Comparison of ENCODE assay signal across 11 mouse cellular contexts in genomic region chr14:34499664-34500063, GRCm38 (mm10). TPM values are rescaled to one million over a fixed set of nuclear protein-coding genes. Genes with fewer than 3 reads are reported as not detected.
DNase-seq lines count a peak whose midpoint lies in the region; ATAC-seq lines count a peak whose summit lies in the region.
"Had no signal": no experiment of that assay in that cellular context is flagged by ENCODE, and none has a peak within 500 bp of the region (broad histone marks: within the 10 kb centered on the region; RNA-seq: fewer than 3 reads in every experiment).

No protein-coding gene starts in this region.

- no peak for DNase-seq in heart, postnatal 14 days
- no peak for DNase-seq in embryonic facial prominence, embryonic 10.5 days (ENCODE audit: low spot score)
- DNase-seq in hindbrain, embryonic 11.5 days (ENCODE audit: low spot score) = no peak
- no peak for DNase-seq in frontal cortex, postnatal 10 days (ENCODE audit: low spot score in 2 of 2)
- DNase-seq in left cerebral cortex, postnatal 25 days (ENCODE audit: low spot score in 2 of 2) = no peak
- DNase-seq in urinary bladder, postnatal 25 days (ENCODE audit: low spot score) = no peak
- DNase-seq: cerebellum, adult 9-11 months; liver, postnatal 0 days had no signal

- no peaks in the 10 kb centered on the region for H3K36me3 ChIP-seq in heart, embryonic 12.5 days
- H3K36me3 ChIP-seq in embryonic facial prominence, embryonic 10.5 days (replicated peaks) = no peaks in the 10 kb centered on the region
- H3K36me3 ChIP-seq in hindbrain, embryonic 11.5 days (ENCODE audit: control insufficient read depth, insufficient read depth, low read length) = no peaks in the 10 kb centered on the region
- H3K36me3 ChIP-seq in midbrain, embryonic 13.5 days = no peaks in the 10 kb centered on the region

- H3K4me2 ChIP-seq in heart, embryonic 12.5 days = peak overlapping the region; percentile 75
- H3K4me2 ChIP-seq in hindbrain, embryonic 11.5 days (replicated peaks; ENCODE audit: low read depth, low read length) = no peak overlapping the region
- H3K4me2 ChIP-seq in midbrain, embryonic 13.5 days (replicated peaks) = peak overlapping the region; percentile 62

- H3K9ac ChIP-seq in heart, embryonic 12.5 days = peak overlapping the region; percentile 52; the same call in 1 of the 2 replicates
- 0 out of 2 replicates have a peak overlapping the region, but pooled peaks have one; percentile 0 for H3K9ac ChIP-seq in hindbrain, embryonic 11.5 days (ENCODE audit: low read depth, low read length)
- H3K9ac ChIP-seq in midbrain, embryonic 13.5 days (replicated peaks) = no peak overlapping the region
- H3K9ac ChIP-seq: liver, postnatal 0 days had no signal

- no peak for ATAC-seq in heart, embryonic 12.5 days (ENCODE audit: insufficient number of reproducible peaks, low FRiP score)
- no peak for ATAC-seq in hindbrain, embryonic 11.5 days (ENCODE audit: low FRiP score)
- ATAC-seq in midbrain, embryonic 13.5 days = no peak
- ATAC-seq: liver, postnatal 0 days had no signal

- 62% methylated on average over 4 of the region's 4 CpGs for WGBS in heart, embryonic 12.5 days
- WGBS in embryonic facial prominence, embryonic 10.5 days = 74% methylated on average over 4 of the region's 4 CpGs
- 77% methylated on average over 4 of the region's 4 CpGs for WGBS in hindbrain, embryonic 11.5 days
- WGBS in midbrain, embryonic 13.5 days = 59% methylated on average over 4 of the region's 4 CpGs

- H3K4me3 ChIP-seq in heart, embryonic 12.5 days = peak overlapping the region; percentile 8
- H3K4me3 ChIP-seq in embryonic facial prominence, embryonic 10.5 days = peak overlapping the region; percentile 90
- H3K4me3 ChIP-seq in hindbrain, embryonic 11.5 days (ENCODE audit: low read depth, low read length) = no peak overlapping the region
- peak overlapping the region; percentile 90 for H3K4me3 ChIP-seq in midbrain, embryonic 13.5 days (replicated peaks)

- no peaks in the 10 kb centered on the region for H3K27me3 ChIP-seq in heart, embryonic 12.5 days (replicated peaks)
- peaks cover 4% of the 10 kb centered on the region; the same call in 1 of the 2 replicates for H3K27me3 ChIP-seq in embryonic facial prominence, embryonic 10.5 days (replicated peaks; ENCODE audit: low read depth, poor library complexity, severe bottlenecking)
- H3K27me3 ChIP-seq in hindbrain, embryonic 11.5 days (ENCODE audit: control insufficient read depth, insufficient read depth, low read length) = no peaks in the 10 kb centered on the region
- H3K27me3 ChIP-seq in midbrain, embryonic 13.5 days = no peaks in the 10 kb centered on the region

- peaks cover 46% of the 10 kb centered on the region for H3K4me1 ChIP-seq in heart, embryonic 12.5 days (replicated peaks)
- peaks cover 66% of the 10 kb centered on the region for H3K4me1 ChIP-seq in embryonic facial prominence, embryonic 10.5 days
- no peaks in the 10 kb centered on the region; the same call in 1 of the 2 replicates for H3K4me1 ChIP-seq in hindbrain, embryonic 11.5 days (replicated peaks; ENCODE audit: control insufficient read depth, insufficient read depth, low read length)
- H3K4me1 ChIP-seq in midbrain, embryonic 13.5 days (replicated peaks) = peaks cover 57% of the 10 kb centered on the region

- no peak overlapping the region for H3K27ac ChIP-seq in heart, embryonic 12.5 days (ENCODE audit: poor library complexity, severe bottlenecking)
- H3K27ac ChIP-seq in embryonic facial prominence, embryonic 10.5 days (replicated peaks) = no peak overlapping the region
- no peak overlapping the region for H3K27ac ChIP-seq in hindbrain, embryonic 11.5 days (ENCODE audit: low read depth, low read length)
- H3K27ac ChIP-seq in midbrain, embryonic 13.5 days = no peak overlapping the region

- no peaks in the 10 kb centered on the region for H3K9me3 ChIP-seq in heart, embryonic 12.5 days (replicated peaks)
- no peaks in the 10 kb centered on the region for H3K9me3 ChIP-seq in embryonic facial prominence, embryonic 10.5 days
- no peaks in the 10 kb centered on the region for H3K9me3 ChIP-seq in hindbrain, embryonic 11.5 days (ENCODE audit: control insufficient read depth, low read length)
- H3K9me3 ChIP-seq in midbrain, embryonic 13.5 days = no peaks in the 10 kb centered on the region

- intact Hi-C loops in heart, postnatal 14 days (cut with DNase I) = loop anchor here (2.0 kb wide), 1 partner anchor 49 kb away; no protein-coding TSS in a partner anchor
- intact Hi-C loops in left cerebral cortex, postnatal 25 days (cut with DNase I) = no loop called here

RNA-seq across cellular contexts. Expression of gene Bmpr1a, which starts 3.5 kb away (rescaled TPM):
- polyA plus RNA-seq in heart, embryonic 12.5 days (2016; fragmentation: Nextera tagmentation; extraction: Ambion mirVana) = 53.9 and 58.0 TPM in 2 replicates
- total RNA-seq in heart, postnatal 14 days (2021) = 10 to 100 TPM; 73.6 to 77.2 TPM
- 50.7 and 52.8 TPM in 2 replicates for polyA plus RNA-seq in embryonic facial prominence, embryonic 10.5 days (2016; fragmentation: Nextera tagmentation; extraction: Ambion mirVana)
- 44.9 and 48.9 TPM in 2 replicates for polyA plus RNA-seq in hindbrain, embryonic 11.5 days (2014; fragmentation: Nextera tagmentation; extraction: Ambion mirVana)
- 18.1 and 21.4 TPM in 2 replicates for polyA plus RNA-seq in midbrain, embryonic 13.5 days (2015; fragmentation: Nextera tagmentation; extraction: Ambion mirVana)
- total RNA-seq in left cerebral cortex, postnatal 25 days (2021) = 10 to 100 TPM; 33.5 to 35.0 TPM

RNA-seq across cellular contexts. Expression of gene 9230112D13Rik, which starts 22.9 kb away (rescaled TPM):
- polyA plus RNA-seq in heart, embryonic 12.5 days (2016; fragmentation: Nextera tagmentation; extraction: Ambion mirVana) = not detected in 2 replicates
- total RNA-seq in heart, postnatal 14 days (2021) = not detected
- polyA plus RNA-seq in embryonic facial prominence, embryonic 10.5 days (2016; fragmentation: Nextera tagmentation; extraction: Ambion mirVana) = not detected in 2 replicates
- polyA plus RNA-seq in hindbrain, embryonic 11.5 days (2014; fragmentation: Nextera tagmentation; extraction: Ambion mirVana) = not detected in 2 replicates
- polyA plus RNA-seq in midbrain, embryonic 13.5 days (2015; fragmentation: Nextera tagmentation; extraction: Ambion mirVana) = not detected in 2 replicates
- total RNA-seq in left cerebral cortex, postnatal 25 days (2021) = not detected
- total RNA-seq: layer of hippocampus, adult 18-20 months had no signal
- polyA plus RNA-seq: liver, postnatal 0 days had no signal
